Mouse (Mus musculus) ES-E14 (cell line): ENCODE data around the gene Magi2.

Experiments used
- CHD2 ChIP-seq: IDR thresholded peaks from 2 replicates; pipeline ENCODE4 v1.6.1; 2014; ENCODE audit warnings: mild to moderate bottlenecking, low read depth, low read length, inconsistent platforms
- HCFC1 ChIP-seq: IDR thresholded peaks from 2 replicates; pipeline ENCODE4 v1.6.1; 2012; ENCODE audit warnings: low read length, inconsistent platforms, borderline replicate concordance; ENCODE audit not compliant: insufficient read depth
- MAFK ChIP-seq: IDR thresholded peaks from 2 replicates; pipeline ENCODE4 v1.6.1; 2014; ENCODE audit warnings: mild to moderate bottlenecking, low read depth, low read length, inconsistent platforms; ENCODE audit not compliant: insufficient read depth
- ZNF384 ChIP-seq: IDR thresholded peaks from 2 replicates; pipeline ENCODE4 v1.6.1; 2012; ENCODE audit warnings: low read depth, low read length, inconsistent platforms

DNA sequence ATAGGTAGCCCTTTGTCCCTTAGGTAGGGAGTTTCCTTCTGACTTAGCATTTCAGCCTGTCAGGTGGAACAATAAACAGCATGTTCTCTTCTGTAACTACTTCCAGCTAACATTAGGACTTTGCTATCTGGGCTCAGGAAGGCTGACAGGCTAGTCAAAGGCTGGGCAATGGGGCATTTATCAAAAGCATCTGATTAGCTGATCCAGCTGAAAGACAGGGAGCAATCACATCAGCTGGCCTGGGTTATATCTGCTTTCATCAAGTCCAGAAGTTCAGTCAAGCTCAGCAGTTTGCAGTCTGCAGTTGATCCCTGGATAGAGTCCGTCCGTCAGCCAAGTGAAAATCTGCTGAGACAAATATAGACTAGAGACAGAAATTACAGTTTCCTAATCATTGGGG lies 1094.1 kb downstream of the Magi2 start:
- TF ChIP-seq MAFK = no peak
- TF ChIP-seq CHD2 = no peak
- no peak for TF ChIP-seq ZNF384
- no peak for TF ChIP-seq HCFC1
